Mouse (Mus musculus): Measurements from ENCODE around the gene Macrod2. TPM values are rescaled to one million over a fixed set of nuclear protein-coding genes. Genes with fewer than 3 reads are reported as not detected.

The Macrod2 gene
- polyA plus RNA-seq, 1 experiment from 2014 or later: 34.2 TPM

DNA sequence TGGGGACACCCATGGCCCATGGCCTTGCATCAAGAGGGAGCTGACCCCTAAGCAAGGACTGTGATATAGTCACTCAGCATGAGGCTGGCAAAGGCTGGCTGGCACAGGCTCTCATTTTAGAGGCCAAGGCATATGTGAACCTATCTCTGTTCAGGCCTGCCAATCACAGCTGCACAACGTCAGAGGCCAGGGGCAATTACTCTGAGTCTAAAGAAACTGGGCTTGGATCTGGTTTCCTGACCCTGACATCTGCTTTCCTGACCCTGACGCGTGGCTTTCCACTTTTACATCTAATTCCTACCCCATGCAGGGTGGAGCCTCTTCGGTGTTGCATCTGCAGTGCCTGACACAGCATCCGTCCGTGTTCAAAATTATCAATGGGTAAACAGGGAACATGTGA lies 2009.2 kb downstream of the Macrod2 start:
- H3K27ac ChIP-seq: 0 out of 2 replicates have a peak overlapping the region, but pooled peaks have one; percentile 35
- DNase-seq (ENCODE audit: extremely low spot score, low spot score): peak; percentile 17
- WGBS: 64% methylated on average over 6 of the region's 6 CpGs

DNA sequence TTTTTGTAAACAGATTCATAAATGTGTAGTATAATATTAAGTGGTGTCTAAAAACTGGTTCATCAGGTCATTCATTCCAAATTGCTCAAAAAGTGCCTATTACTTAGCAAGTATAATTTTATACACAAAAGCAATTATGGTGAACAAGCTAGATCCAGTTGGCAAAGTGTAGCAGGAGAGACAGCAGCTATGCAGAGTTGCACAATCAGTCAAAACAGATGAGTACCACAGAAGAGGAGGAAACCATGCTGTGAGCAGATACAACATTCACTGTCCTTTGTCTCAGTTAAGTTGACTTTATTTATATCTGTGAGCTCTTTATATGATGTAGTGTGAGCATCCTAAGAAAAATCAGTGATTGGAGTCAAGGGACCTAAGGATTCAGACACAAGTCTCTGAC lies 2012.2 kb downstream of the Macrod2 start:
- Histone ChIP-seq H3K27me3 (ENCODE audit: poor library complexity, severe bottlenecking) (0 out of 2 replicates have a peak, but pooled peaks cover 4% of the 10 kb centered on the region), H3K4me3 (no peak overlapping the region), H3K36me3 (replicated peaks) (no peaks in the 10 kb centered on the region), H3K9me3 (no peaks in the 10 kb centered on the region), H3K4me1 (peaks cover 9% of the 10 kb centered on the region; the same call in 1 of the 2 replicates), H3K27ac (no peak overlapping the region)
- no peak for DNase-seq (ENCODE audit: extremely low spot score, low spot score)

More for the DNA sequence above, 2009.2 kb downstream of the Macrod2 start:
- Histone ChIP-seq H3K4me3 (no peak overlapping the region), H3K4me1 (peaks cover 9% of the 10 kb centered on the region; the same call in 1 of the 2 replicates), H3K36me3 (replicated peaks) (no peaks in the 10 kb centered on the region), H3K9me3 (no peaks in the 10 kb centered on the region), H3K27me3 (ENCODE audit: poor library complexity, severe bottlenecking) (0 out of 2 replicates have a peak, but pooled peaks cover 4% of the 10 kb centered on the region)

GRCm38 (mm10) chr2:142410124-142410523 lies 2015.0 kb downstream of the Macrod2 start:
- no peak for DNase-seq (ENCODE audit: extremely low spot score, low spot score)
- Histone ChIP-seq H3K27ac (no peak overlapping the region), H3K4me3 (no peak overlapping the region), H3K9me3 (no peaks in the 10 kb centered on the region), H3K27me3 (ENCODE audit: poor library complexity, severe bottlenecking) (no peaks in the 10 kb centered on the region), H3K36me3 (replicated peaks) (no peaks in the 10 kb centered on the region), H3K4me1 (no peaks in the 10 kb centered on the region)

DNA sequence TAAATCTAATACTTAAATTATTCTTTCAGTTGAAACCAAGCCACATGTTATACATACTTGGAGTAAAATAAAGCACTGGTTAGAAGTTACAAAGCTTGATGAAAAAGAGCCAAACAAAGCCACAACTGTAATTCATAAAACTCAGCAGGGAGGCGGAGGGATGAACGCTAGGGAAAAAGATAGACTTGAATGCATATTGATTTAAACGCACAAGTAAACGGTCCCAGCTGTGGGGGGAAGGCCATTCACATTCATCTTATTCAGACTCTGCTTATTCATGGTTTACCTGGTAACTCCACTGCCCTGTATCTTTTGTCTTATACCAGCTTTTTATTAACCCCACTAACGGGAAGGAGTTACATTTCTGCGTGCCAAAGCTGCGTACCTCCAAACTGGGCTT lies 2038.0 kb downstream of the Macrod2 start:
- Histone ChIP-seq H3K4me3 (no peak overlapping the region), H3K4me1 (peaks cover 9% of the 10 kb centered on the region), H3K36me3 (replicated peaks) (no peaks in the 10 kb centered on the region), H3K27me3 (ENCODE audit: poor library complexity, severe bottlenecking) (peaks cover 21% of the 10 kb centered on the region), H3K9me3 (no peaks in the 10 kb centered on the region), H3K27ac (no peak overlapping the region)
- no peak for DNase-seq (ENCODE audit: extremely low spot score, low spot score)
- WGBS: 74% methylated on average over 7 of the region's 7 CpGs

GRCm38 (mm10) chr2:142434731-142435130 lies 2039.6 kb downstream of the Macrod2 start:
- Histone ChIP-seq H3K4me3 (no peak overlapping the region), H3K27me3 (ENCODE audit: poor library complexity, severe bottlenecking) (peaks cover 33% of the 10 kb centered on the region), H3K4me1 (peaks cover 11% of the 10 kb centered on the region), H3K36me3 (replicated peaks) (no peaks in the 10 kb centered on the region), H3K9me3 (no peaks in the 10 kb centered on the region), H3K27ac (no peak overlapping the region)
- 91% methylated on average over 4 of the region's 4 CpGs for WGBS
- no peak for DNase-seq (ENCODE audit: extremely low spot score, low spot score)

GRCm38 (mm10) chr2:142437606-142438461 lies 2042.7 kb downstream of the Macrod2 start:
- 57% methylated on average over 6 of the region's 6 CpGs for WGBS
- no peaks in the 10 kb centered on the region for H3K36me3 ChIP-seq (replicated peaks)
- peaks cover 33% of the 10 kb centered on the region for H3K27me3 ChIP-seq (ENCODE audit: poor library complexity, severe bottlenecking)
- no peak for DNase-seq (ENCODE audit: extremely low spot score, low spot score)
- peak overlapping the region; percentile 45 for H3K27ac ChIP-seq
- H3K4me3 ChIP-seq: no peak overlapping the region
- H3K4me1 ChIP-seq: peaks cover 11% of the 10 kb centered on the region
- no peaks in the 10 kb centered on the region for H3K9me3 ChIP-seq

Other genes with a start within 250 kb of the Macrod2 start
- not detected in 2 replicates for gene Gm17374, start 243.3 kb upstream of the Macrod2 start, polyA plus RNA-seq (2016; fragmentation: Nextera tagmentation; extraction: Ambion mirVana)
- 32.6 and 34.0 TPM in 2 replicates for gene Esf1, start 224.7 kb upstream of the Macrod2 start, polyA plus RNA-seq (2016; fragmentation: Nextera tagmentation; extraction: Ambion mirVana)
- 24.4 and 29.6 TPM in 2 replicates for gene Ndufaf5, start 224.7 kb upstream of the Macrod2 start, polyA plus RNA-seq (2016; fragmentation: Nextera tagmentation; extraction: Ambion mirVana)
- not detected in 2 replicates for gene Sel1l2, start 5.6 kb upstream of the Macrod2 start, polyA plus RNA-seq (2016; fragmentation: Nextera tagmentation; extraction: Ambion mirVana)